Mouse (Mus musculus) mouse trophoblast stem cell (cell line): Measurements from ENCODE around the gene Ephb2.

Experiments used
- in situ Hi-C, 2 experiments: fragments of 300-500 bp; cut with MseI, MboI; formaldehyde crosslinking; loops; 2 replicates in 1 of 2; 3 replicates in 1 of 2; pipeline ENCODE4 v1.15.1; 2025

Gene Ephb2

DNA sequence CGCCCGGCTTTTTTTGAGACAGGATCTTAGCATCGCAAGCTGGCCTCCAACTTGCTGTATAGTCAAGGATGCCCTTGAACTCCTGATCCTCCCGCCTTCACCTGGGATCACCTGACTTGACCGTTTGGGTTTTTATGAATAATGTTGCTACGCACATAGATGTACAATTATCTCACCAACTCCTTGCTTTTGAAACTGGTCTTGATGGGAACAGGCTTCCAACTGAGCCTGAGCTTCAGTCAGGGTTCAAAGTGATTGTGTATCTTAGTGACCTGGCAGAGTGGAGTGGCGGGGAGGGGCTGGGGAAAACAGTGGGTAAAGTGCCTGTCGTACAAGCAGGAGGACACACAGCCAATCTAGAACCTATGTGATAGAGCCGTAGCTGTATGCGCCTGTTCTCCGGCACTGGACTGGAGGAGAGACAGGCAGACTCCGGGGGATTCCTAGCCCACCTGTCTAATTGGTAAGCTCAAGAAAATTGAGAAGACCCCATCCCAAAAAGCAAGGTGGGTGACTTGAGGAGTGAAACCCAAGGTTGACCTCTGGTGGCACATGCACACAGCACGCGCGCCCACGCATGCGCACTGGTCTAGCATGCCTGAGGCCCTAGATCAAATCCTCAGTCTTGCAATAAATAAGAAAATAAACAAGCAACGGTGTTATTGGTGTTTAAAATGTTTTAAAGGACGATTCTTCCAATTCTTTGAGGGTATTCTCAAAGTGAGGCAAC, 229.9 kb downstream of the Ephb2 start:
- in situ Hi-C loops = loop anchor here in 1 of 2 experiments (25.0 kb wide), 1 partner anchor 219 kb away; no protein-coding TSS in a partner anchor

DNA sequence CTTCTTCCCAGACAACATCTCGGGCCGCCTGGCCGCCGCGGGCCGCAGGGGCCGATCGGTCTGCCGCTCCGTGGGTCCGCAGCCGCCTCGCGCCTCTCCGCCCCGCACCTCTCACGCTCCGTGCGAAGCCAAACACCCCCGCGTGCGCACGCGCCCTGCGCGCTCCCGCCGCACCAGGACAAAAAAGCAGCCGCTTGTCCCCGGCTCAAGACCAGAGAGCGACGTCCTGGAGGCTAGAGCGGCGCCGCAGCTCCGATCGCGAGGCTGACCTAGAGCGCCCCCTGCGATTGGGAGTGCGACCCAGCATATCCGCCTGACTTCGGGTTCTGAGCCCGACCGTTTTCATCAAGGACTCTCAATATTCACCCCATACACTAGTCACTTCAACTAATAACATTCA, 233.2 kb downstream of the Ephb2 start, which contains the start of gene Kdm1a:
Gene Kdm1a (minus strand): TSS at position 156 of the 400 bp plus-strand sequence.
- in situ Hi-C loops = loop anchor here in 1 of 2 experiments (25.0 kb wide), 1 partner anchor 215 kb away; no protein-coding TSS in a partner anchor

DNA sequence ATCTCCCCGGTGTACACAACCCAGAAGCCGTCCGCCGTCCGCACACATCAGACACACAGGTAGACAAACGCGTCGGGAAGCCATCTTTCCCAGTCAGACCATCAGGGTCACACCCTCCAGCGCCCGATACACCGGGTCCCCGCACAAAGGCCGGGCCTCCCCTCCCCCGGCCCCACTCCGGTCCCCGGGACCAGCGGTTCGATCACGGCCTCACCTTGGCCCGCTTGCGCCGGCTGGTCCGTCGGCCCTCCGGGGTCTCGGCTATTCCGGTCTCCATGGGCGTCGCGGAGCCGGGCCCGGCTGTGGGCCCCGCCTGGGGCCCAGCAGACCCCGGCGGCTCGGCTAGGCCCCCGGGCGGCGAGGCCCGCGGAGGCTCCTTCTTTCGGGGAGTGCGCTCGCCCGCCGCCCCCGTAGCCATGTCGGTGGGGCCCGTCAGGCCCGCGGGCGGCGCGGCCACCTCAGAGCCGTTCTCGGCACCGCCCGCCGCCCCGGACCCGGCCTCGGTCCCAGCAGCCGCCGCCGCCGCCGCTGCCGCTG, 233.7 kb downstream of the Ephb2 start:
- in situ Hi-C loops = loop anchor here in 1 of 2 experiments (25.0 kb wide), 1 partner anchor 215 kb away; no protein-coding TSS in a partner anchor

DNA sequence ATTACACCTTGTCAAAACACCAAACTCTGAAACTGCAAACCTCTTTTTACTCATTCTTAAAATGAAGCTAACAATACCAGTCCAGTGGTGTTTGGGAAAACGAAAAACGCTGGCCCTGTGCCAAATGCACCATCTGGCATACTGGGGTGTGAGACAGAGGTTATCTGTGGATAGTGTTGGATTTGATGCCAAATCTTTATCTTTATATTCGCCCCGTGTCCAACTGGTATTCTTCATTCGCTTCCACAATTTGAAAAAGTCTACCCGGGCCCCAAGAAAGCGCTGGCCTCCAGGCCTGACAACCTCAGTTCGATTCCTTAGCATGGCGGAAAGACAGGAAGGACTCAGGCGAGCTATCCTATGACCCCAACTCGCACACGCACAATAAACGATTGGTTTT, 234.3 kb downstream of the Ephb2 start:
- in situ Hi-C loops = loop anchor here in 1 of 2 experiments (25.0 kb wide), 1 partner anchor 214 kb away; no protein-coding TSS in a partner anchor

DNA sequence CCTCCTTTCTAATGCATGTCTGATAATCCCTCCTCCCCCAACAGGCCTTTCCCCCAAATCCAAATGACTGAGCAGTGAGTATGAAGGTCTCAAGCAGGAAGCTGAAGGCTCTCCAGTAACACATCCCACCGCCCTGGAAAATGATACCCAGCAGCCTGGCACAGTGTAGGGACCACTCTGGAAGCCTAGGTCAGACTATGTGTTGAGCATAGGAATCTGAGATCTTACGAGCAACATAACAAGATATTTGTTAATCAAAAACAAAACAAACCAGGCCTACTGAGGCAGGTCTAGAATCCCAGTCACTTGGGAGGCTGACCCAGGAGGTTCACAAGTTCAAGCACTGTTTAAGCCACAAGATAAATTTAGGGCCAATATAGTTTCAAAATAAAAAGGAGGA, 235.3 kb downstream of the Ephb2 start:
- in situ Hi-C loops = loop anchor here in 1 of 2 experiments (25.0 kb wide), 1 partner anchor 213 kb away; no protein-coding TSS in a partner anchor

DNA sequence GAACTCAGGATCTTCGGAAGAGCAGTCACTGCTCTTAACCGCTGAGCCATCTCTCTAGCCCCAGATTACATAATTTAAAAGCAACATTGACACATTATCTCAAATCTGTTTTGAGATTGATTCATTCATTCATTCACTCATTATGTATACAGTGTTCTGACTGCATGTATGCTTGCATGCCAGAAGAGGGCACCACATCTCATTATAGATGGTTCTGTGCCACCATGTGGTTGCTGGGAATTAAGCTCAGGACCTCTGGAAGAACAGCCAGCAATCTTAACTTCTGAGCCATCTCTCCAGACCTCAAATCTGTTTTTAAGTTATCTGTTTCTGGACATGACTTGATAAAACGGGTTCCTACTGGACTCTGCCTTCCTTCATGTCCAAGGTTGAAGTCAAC, 235.9 kb downstream of the Ephb2 start:
- in situ Hi-C loops = loop anchor here in 1 of 2 experiments (25.0 kb wide), 1 partner anchor 213 kb away; no protein-coding TSS in a partner anchor

DNA sequence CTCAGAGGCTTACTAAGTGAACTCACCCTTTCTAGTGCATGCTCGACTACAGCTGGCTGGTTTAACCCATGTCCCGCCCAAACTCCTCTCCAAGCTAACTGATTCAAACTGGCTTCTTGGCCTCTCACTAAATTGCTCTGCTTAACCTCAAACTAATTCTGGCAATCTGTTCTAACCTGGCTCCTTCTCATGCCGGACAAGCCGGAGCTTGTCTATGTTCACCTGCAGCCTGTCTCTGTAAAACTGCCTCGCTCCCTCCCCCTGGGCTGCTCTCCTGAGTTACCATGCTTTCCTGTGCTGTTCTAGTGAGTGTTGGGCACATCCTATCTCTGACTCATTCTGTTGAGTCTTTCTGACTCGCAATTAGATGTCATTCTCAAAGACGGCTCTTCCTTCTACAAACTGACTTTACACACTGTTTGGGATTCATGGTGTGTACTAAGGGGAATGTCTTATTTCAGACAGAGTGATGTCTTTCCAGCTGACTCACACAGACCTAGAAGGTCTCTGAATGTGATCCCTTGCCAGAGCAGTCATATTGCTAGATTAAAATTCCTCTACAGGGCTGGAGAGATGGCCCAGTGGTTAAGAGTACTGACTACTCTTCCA, 237.4 kb downstream of the Ephb2 start:
- in situ Hi-C loops = no loop called here
